Mouse (Mus musculus) thymus, adult 2 months (tissue): Measurements from ENCODE around the gene Rbfox3. TPM values are rescaled to one million over a fixed set of nuclear protein-coding genes. Genes with fewer than 3 reads are reported as not detected.

Experiments
- DNase-seq: peaks from one replicate; pipeline ENCODE4 v3.0.0; 2021
- H3K27ac ChIP-seq: fragments of 200-500 bp; 2 replicates; pipeline ENCODE4 v1.5.1; 2012; ENCODE audit warnings: low read length, control low read depth; ENCODE audit not compliant: control insufficient read depth, insufficient read depth
- H3K27me3 ChIP-seq: fragments of 200-500 bp; 2 replicates; pipeline ENCODE4 v1.6.1; 2012; ENCODE audit warnings: mild to moderate bottlenecking, low read length, moderate library complexity, mixed read lengths; ENCODE audit not compliant: control insufficient read depth, insufficient read depth
- H3K36me3 ChIP-seq: fragments of 200-500 bp; 2 replicates; pipeline ENCODE4 v1.6.1; 2012; ENCODE audit warnings: mild to moderate bottlenecking, low read length, moderate library complexity; ENCODE audit not compliant: control insufficient read depth, insufficient read depth
- H3K4me1 ChIP-seq: fragments of 200-500 bp; replicated peaks from 2 replicates; pipeline ENCODE4 v1.6.1; 2012; ENCODE audit warnings: low read length; ENCODE audit not compliant: control insufficient read depth, insufficient read depth
- H3K4me3 ChIP-seq: fragments of 200-500 bp; 2 replicates; pipeline ENCODE4 v1.5.1; 2012; ENCODE audit warnings: mild to moderate bottlenecking, low read length, control low read depth, moderate library complexity; ENCODE audit not compliant: control insufficient read depth, insufficient read depth
- CTCF ChIP-seq: fragments of 200-500 bp; IDR thresholded peaks from 2 replicates; pipeline ENCODE4 v1.5.1; 2012; ENCODE audit warnings: mild to moderate bottlenecking, control low read depth, low read length, moderate library complexity, borderline replicate concordance; ENCODE audit not compliant: control insufficient read depth, poor library complexity, insufficient read depth; ENCODE audit errors: extremely low read depth
- POLR2A ChIP-seq: fragments of 200-500 bp; IDR thresholded peaks from 2 replicates; pipeline ENCODE4 v1.6.1; 2012; ENCODE audit warnings: mild to moderate bottlenecking, low read length, control low read depth, moderate library complexity; ENCODE audit not compliant: control insufficient read depth, poor library complexity, insufficient read depth; ENCODE audit errors: extremely low read depth
- WGBS: fragments of 180-500 bp; shearing (Covaris S2); methylation state at CpG from one replicate; pipeline ENCODE4 v1.1.7; 2018; 5-methylcytosine and 5-hydroxymethylcytosine counted together
- polyA plus RNA-seq: library from polyadenylated mRNA; depleted of rRNA; stranded (reverse); fragments of >200 nt; gene quantifications from 2 replicates; pipeline ENCODE4 v1.2.3, GENCODE M21; 2012

Rbfox3 gene
- polyA plus RNA-seq, 1 experiment = 0.50 TPM

- H3K27me3 ChIP-seq = no peaks in the 10 kb centered on the region
- no peak for DNase-seq
- no peak overlapping the region for H3K27ac ChIP-seq
- H3K4me3 ChIP-seq = no peak overlapping the region
- WGBS = 86% methylated on average over 12 of the region's 12 CpGs
- no peaks in the 10 kb centered on the region for H3K36me3 ChIP-seq
- TF ChIP-seq POLR2A (no peak), CTCF (no peak)
- H3K4me1 ChIP-seq = no peaks in the 10 kb centered on the region
Observed at GRCm38 (mm10) chr11:118760296-118760988, 151.0 kb downstream of the Rbfox3 start.

- Histone ChIP-seq H3K27me3 (no peaks in the 10 kb centered on the region), H3K27ac (no peak overlapping the region), H3K36me3 (no peaks in the 10 kb centered on the region), H3K4me1 (no peaks in the 10 kb centered on the region), H3K4me3 (no peak overlapping the region)
- WGBS = 94% methylated on average over 8 of the region's 8 CpGs
- TF ChIP-seq CTCF (no peak), POLR2A (no peak)
- DNase-seq = no peak
Observed at GRCm38 (mm10) chr11:118759228-118759627, 152.2 kb downstream of the Rbfox3 start.

GRCm38 (mm10) chr11:118758277-118758990 is 153.0 kb downstream of the Rbfox3 start:
- no peak for DNase-seq

GRCm38 (mm10) chr11:118757488-118757887 is 153.9 kb downstream of the Rbfox3 start:
- Histone ChIP-seq H3K36me3 (no peaks in the 10 kb centered on the region), H3K27ac (no peak overlapping the region), H3K27me3 (no peaks in the 10 kb centered on the region), H3K4me1 (no peaks in the 10 kb centered on the region), H3K4me3 (no peak overlapping the region)
- no peak for DNase-seq
- 91% methylated on average over 1 of the region's 1 CpGs for WGBS
- no peak for TF ChIP-seq CTCF

More at GRCm38 (mm10) chr11:118758277-118758990, 153.0 kb downstream of the Rbfox3 start:
- no peak overlapping the region for H3K4me3 ChIP-seq
- no peaks in the 10 kb centered on the region for H3K27me3 ChIP-seq
- TF ChIP-seq POLR2A = no peak
- TF ChIP-seq CTCF = no peak
- WGBS = 88% methylated on average over 10 of the region's 10 CpGs
- H3K36me3 ChIP-seq = no peaks in the 10 kb centered on the region
- no peak overlapping the region for H3K27ac ChIP-seq
- H3K4me1 ChIP-seq = no peaks in the 10 kb centered on the region

- no peaks in the 10 kb centered on the region for H3K27me3 ChIP-seq
- no peaks in the 10 kb centered on the region for H3K36me3 ChIP-seq
- no peak overlapping the region for H3K27ac ChIP-seq
- no peak for DNase-seq
- no peak for TF ChIP-seq CTCF
- TF ChIP-seq POLR2A = no peak
- 92% methylated on average over 17 of the region's 17 CpGs for WGBS
- H3K4me1 ChIP-seq = no peaks in the 10 kb centered on the region
- no peak overlapping the region for H3K4me3 ChIP-seq
Observed at GRCm38 (mm10) chr11:118755003-118755402, 156.4 kb downstream of the Rbfox3 start.

GRCm38 (mm10) chr11:118754535-118754934 is 156.9 kb downstream of the Rbfox3 start:
- DNase-seq = no peak
- 29% methylated on average over 4 of the region's 4 CpGs for WGBS
- Histone ChIP-seq H3K4me3 (no peak overlapping the region), H3K27me3 (no peaks in the 10 kb centered on the region), H3K36me3 (no peaks in the 10 kb centered on the region), H3K27ac (no peak overlapping the region), H3K4me1 (no peaks in the 10 kb centered on the region)
- TF ChIP-seq CTCF (no peak), POLR2A (no peak)
